In genomic region chr13:92903291-92903690, GRCm38 (mm10) we compare ENCODE assay signal across 16 mouse cellular contexts. TPM values are rescaled to one million over a fixed set of nuclear protein-coding genes. Genes with fewer than 3 reads are reported as not detected.
DNase-seq lines count a peak whose midpoint lies in the region; ATAC-seq lines count a peak whose summit lies in the region.
"Had no signal": no experiment of that assay in that cellular context is flagged by ENCODE, and none has a peak within 500 bp of the region (broad histone marks: within the 10 kb centered on the region; RNA-seq: fewer than 3 reads in every experiment).

No protein-coding gene starts in this region.

- intact Hi-C loops in heart, postnatal 25 days (cut with DNase I): no loop called here
- intact Hi-C loops in heart, postnatal 10 days (cut with DNase I): loop anchor here (5.0 kb wide), 1 partner anchor 36 kb away; no protein-coding TSS in a partner anchor

- no peak overlapping the region for H3K4me3 ChIP-seq in midbrain, embryonic 11.5 days (ENCODE audit: low read depth, low read length)
- H3K4me3 ChIP-seq: embryonic facial prominence, embryonic 15.5 days; forebrain, embryonic 15.5 days; hindbrain, embryonic 13.5 days; megakaryocyte, embryonic 14.5 days had no signal

- DNase-seq in heart, adult 11 months: peak; percentile 96
- no peak for DNase-seq in heart, postnatal 25 days (ENCODE audit: low spot score)
- DNase-seq in Muller cell, postnatal 12 days (ENCODE audit: inconsistent ontology term): peak; percentile 1
- peak; percentile 62 for DNase-seq in heart, adult 8-10 months (ENCODE audit: low spot score)
- DNase-seq in heart, postnatal 10 days: peak; percentile 71 to 79
- DNase-seq in midbrain, embryonic 11.5 days (ENCODE audit: low spot score, missing footprints): no peak
- no peak for DNase-seq in urinary bladder, adult 2 months (ENCODE audit: low spot score)
- DNase-seq: adrenal gland, postnatal 14 days; kidney, postnatal 10 days; lung, adult 18-20 months had no signal

- no peaks in the 10 kb centered on the region for H3K36me3 ChIP-seq in midbrain, embryonic 11.5 days (ENCODE audit: control insufficient read depth, insufficient read depth, low read length)
- H3K36me3 ChIP-seq: embryonic facial prominence, embryonic 15.5 days; forebrain, embryonic 15.5 days; G1E; hindbrain, embryonic 13.5 days had no signal

- H3K4me2 ChIP-seq in midbrain, embryonic 11.5 days: no peak overlapping the region
- H3K4me2 ChIP-seq: embryonic facial prominence, embryonic 15.5 days; forebrain, embryonic 15.5 days; hindbrain, embryonic 13.5 days had no signal

- no peaks in the 10 kb centered on the region for H3K9me3 ChIP-seq in midbrain, embryonic 11.5 days (ENCODE audit: control insufficient read depth, low read length)
- H3K9me3 ChIP-seq: embryonic facial prominence, embryonic 15.5 days; forebrain, embryonic 15.5 days; G1E; hindbrain, embryonic 13.5 days; megakaryocyte, embryonic 14.5 days had no signal

- H3K9ac ChIP-seq in midbrain, embryonic 11.5 days (ENCODE audit: low read length): no peak overlapping the region
- H3K9ac ChIP-seq: embryonic facial prominence, embryonic 15.5 days; forebrain, embryonic 15.5 days; hindbrain, embryonic 13.5 days had no signal

- no peak overlapping the region for H3K27ac ChIP-seq in midbrain, embryonic 11.5 days (ENCODE audit: low read depth, low read length)
- H3K27ac ChIP-seq: embryonic facial prominence, embryonic 15.5 days; forebrain, embryonic 15.5 days; hindbrain, embryonic 13.5 days had no signal

- 64% methylated on average over 4 of the region's 4 CpGs for WGBS in midbrain, embryonic 11.5 days

- no peaks in the 10 kb centered on the region for H3K27me3 ChIP-seq in midbrain, embryonic 11.5 days (ENCODE audit: control insufficient read depth, insufficient read depth, low read length)
- H3K27me3 ChIP-seq: embryonic facial prominence, embryonic 15.5 days; forebrain, embryonic 15.5 days; hindbrain, embryonic 13.5 days had no signal

- H3K4me1 ChIP-seq in midbrain, embryonic 11.5 days (ENCODE audit: control insufficient read depth, insufficient read depth, low read length): no peaks in the 10 kb centered on the region
- H3K4me1 ChIP-seq: embryonic facial prominence, embryonic 15.5 days; forebrain, embryonic 15.5 days; hindbrain, embryonic 13.5 days had no signal

- ATAC-seq in midbrain, embryonic 11.5 days (ENCODE audit: low FRiP score): no peak
- ATAC-seq: forebrain, embryonic 15.5 days; intestine, postnatal 0 days had no signal

RNA-seq across cellular contexts. Expression of gene Mtx3, which starts 58.7 kb away (rescaled TPM):
- 1 to 10 TPM; 7.7 to 7.8 TPM for total RNA-seq in heart, postnatal 25 days (2021)
- total RNA-seq in heart, adult 8-10 months (2022): 10 to 100 TPM in 1 of 4 experiments, 1 to 10 TPM in 3; 4.6 to 10.2 (median 6.6) TPM
- total RNA-seq in heart, postnatal 10 days (2021): 10 to 100 TPM in 1 of 2 experiments, 1 to 10 TPM in 1; 8.7 to 10.5 TPM
- polyA plus RNA-seq in midbrain, embryonic 11.5 days (2014; fragmentation: Nextera tagmentation; extraction: Ambion mirVana): 4.9 and 5.9 TPM in 2 replicates
- 11.8 and 13.0 TPM in 2 replicates for polyA plus RNA-seq in urinary bladder, adult 2 months (2012; rRNA removed)

Comparison
In these comparisons a context has a peak if more than half of its experiments do, and no peak if none do; other contexts are left out.
1. DNase-seq: peak in heart, adult 11 months (single experiment), Muller cell, postnatal 12 days (single experiment), heart, adult 8-10 months (single experiment) and heart, postnatal 10 days (2 of 2); none in heart, postnatal 25 days (single experiment), midbrain, embryonic 11.5 days (single experiment) and urinary bladder, adult 2 months (single experiment).